Mouse (Mus musculus): Measurements from ENCODE around the gene Acpp.
A peak's percentile ranks its signal among the peaks of the same experiment; 100 is the strongest.

Acpp gene

DNA sequence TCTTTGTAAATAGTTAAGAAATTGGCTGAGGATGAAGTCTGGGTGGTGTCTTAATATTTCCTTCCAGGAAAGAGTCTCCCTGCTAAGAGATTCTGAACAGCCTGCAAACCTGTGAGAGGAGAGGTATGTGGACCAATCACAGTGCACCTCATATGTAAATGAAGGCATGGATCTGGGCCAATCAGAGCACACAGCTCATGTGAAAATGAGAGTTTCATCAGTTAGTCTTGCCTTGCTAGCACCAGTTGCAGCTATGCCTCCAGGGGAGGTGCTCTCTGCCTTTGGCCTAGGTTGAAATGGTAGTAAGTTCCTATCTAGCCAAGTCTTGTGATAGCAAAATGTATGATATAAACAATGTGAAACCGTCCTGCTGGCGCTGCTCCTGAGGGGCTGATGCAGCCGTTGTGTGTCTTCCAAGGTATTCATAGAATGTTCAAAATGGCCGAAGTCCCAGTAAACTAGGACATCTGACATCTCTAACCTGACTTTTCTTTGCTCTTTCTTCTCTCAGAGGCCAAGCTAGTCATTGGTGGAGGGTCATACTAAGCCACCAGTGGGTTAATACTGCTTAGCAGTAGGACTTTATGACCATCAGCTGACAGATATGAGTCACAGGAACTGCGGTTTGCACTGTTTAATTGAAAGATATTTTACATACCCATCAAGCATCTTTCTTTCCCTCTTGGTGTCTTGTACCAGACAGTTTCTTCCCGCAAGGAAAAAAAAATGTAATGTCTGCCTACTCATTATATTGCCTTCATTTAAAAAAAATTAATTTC, 32.0 kb downstream of the Acpp start:
- DNase-seq (ENCODE audit: low read depth, low spot score), result no peak

GRCm38 (mm10) chr9:104304800-104305199, 32.7 kb downstream of the Acpp start:
- no peak for DNase-seq (ENCODE audit: low read depth, low spot score)

- DNase-seq (ENCODE audit: low read depth, low spot score), result no peak
Observed at GRCm38 (mm10) chr9:104304376-104304775, 33.2 kb downstream of the Acpp start.

GRCm38 (mm10) chr9:104300569-104300968, 37.0 kb downstream of the Acpp start:
- DNase-seq (ENCODE audit: low read depth, low spot score), result no peak

DNA sequence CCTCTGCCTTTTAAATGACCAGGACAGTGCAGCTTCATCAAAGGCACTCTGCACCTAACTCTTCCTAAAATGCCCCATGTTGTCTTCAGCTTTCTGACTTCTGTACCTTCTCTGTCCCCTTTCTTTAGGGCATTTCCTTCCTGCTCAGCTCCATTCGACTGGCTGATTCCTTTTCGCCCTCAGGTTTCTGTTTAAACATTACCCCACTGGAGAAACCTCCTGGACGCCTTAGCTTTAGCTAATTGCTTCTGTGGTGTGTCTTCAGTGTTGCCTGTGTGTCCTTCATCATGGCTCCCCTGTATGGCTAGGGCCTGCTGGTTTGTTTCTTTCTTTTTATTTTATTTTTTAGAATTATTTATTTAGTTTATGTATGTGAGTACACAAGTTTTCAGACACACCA, 40.5 kb downstream of the Acpp start:
- no peak for DNase-seq (ENCODE audit: low read depth, low spot score)

DNA sequence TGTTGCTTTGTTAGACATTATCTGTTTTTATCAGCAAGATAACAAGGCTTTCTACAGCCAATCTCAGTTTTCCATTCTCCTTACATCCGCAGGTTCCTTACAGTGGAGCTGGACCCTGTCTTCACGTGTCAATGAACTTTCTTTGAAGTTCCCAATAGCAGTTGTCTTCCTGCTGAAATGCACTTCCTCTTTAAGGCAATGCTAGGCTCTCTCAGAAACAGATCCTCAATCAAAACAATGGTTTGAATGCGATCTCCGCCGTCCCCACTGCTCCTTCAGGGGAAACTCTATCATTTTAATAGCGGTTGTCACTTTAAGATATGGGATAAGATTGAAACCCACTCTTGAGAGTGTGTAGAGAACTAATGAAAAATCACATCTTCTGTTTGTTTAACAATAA, 52.6 kb downstream of the Acpp start:
- DNase-seq (ENCODE audit: low read depth, low spot score), result no peak

- DNase-seq (ENCODE audit: low read depth, low spot score), result no peak
Observed at GRCm38 (mm10) chr9:104282536-104282935, 55.0 kb downstream of the Acpp start.

- no peak for DNase-seq (ENCODE audit: low read depth, low spot score)
Observed at GRCm38 (mm10) chr9:104281737-104282136, 55.8 kb downstream of the Acpp start.

DNA sequence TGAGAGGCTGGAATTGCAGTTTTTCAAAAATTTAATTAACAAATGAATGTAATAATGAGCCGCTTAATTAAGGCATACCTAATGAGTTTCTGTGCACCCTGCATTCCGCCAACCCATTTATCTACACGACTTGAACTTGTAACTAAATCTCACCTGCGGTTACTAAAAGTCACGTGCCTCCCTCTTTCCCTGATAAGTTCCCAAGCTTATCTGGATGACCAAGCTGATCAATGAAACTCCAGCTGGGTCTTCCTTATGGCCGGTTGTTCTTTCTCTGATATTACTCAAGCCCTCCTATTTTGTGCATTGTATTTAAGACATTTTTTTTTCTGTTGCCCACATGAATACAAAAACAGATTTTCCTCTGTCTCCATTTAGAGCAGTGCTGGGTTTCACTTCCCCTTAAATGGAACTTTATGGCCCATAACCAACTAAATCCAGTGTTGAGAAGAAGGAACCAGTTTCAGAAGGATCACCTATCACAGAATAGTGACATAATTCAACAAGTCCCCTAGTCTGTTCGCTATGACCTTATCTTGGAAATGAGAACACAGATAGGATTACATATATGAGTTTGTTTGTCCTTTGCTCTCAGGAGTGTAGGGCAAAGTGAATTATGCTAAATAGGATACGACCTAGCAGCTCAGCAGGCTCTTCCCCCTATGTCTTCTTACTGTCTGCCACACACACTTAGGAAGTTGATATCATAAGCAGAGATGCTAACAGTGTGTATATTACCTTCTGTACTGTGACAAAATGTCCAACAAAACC, 56.6 kb downstream of the Acpp start:
- no peak for DNase-seq (ENCODE audit: low read depth, low spot score)

DNA sequence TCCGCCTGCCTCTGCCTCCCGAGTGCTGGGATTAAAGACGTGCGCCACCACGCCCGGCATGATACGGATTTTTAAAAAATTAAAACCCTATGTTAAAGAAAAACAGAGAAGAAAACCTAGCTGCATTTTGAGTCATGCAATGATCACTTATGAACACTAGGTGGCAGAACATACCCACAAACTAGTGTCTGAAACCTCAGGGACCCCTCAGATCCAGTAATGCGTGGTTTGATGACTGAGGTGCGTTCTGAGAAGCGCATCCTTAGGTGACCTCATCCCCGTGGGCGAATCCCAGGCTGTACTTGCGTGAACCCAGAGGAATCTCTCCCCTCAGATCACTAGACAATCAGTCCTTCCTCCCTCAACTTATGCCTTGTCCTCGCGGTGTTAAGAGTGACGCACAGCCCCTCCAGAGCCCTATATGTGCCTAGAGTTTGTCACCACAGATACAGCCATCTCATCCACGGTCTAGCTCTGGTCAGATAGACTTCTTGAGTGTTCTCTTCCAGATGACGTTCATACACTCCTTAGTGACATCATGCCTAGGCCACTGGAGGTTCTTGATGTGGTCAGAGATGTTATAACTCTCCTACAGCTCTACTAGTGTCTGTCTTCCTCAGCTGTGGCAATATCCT, 59.9 kb downstream of the Acpp start:
- DNase-seq (ENCODE audit: low read depth, low spot score), result peak; percentile 53

DNA sequence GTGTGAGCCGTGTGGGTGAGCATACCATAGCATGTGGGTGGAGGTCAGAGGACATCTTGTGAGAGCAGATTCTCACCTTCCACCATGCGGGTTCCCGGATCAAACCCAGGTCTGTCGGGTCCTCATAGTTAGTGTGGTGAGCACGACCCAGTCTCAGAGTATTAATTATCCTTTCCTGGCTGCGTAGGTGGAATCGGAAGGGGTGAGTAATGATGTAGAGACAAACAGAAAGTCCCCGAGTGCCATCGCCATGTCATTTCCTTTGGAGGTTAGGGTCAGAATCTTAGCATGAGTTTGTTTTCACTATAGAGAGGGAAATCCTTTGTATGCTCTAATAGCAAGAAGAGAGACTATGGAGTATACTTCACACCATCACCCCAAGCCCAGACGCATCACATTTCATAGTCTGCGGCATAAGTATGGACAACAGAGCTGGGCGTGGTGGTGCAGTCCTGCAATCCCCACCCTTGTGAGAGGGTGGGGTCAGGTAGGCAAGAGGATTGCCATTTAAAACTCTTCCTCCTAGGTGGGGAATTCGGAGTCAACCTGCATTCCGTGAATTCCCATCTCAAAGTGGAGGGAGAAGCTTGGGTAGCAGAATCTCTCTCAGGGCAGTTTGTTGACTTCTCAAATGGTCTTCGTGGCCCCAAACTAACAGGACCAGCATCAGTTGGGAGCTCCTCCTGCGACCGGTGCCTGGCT, 62.3 kb downstream of the Acpp start:
- DNase-seq (ENCODE audit: low read depth, low spot score), result peak; percentile 42

GRCm38 (mm10) chr9:104272057-104272456, 65.5 kb downstream of the Acpp start:
- no peak for DNase-seq (ENCODE audit: low read depth, low spot score)

GRCm38 (mm10) chr9:104271642-104272041, 65.9 kb downstream of the Acpp start:
- DNase-seq (ENCODE audit: low read depth, low spot score), result no peak

DNA sequence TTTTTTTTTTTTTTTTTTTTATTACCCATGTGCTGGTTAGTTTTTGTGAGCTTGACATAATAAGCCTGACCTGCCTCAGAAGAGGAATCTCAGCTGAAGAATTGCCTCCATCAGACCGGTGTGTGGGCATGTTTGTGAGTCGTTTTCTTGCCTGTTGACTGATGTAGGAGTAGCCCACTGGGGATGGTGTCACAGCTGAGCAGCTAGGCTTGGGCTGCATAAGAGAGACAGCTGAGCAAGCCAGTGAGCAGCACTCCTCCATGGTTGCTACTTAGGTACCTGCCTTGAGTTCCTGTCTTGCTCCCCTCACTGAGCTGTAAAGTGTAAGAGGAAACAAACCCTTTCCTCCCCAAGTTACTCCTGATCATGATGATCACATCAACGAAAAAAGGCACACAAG, 67.6 kb downstream of the Acpp start:
- DNase-seq (ENCODE audit: low read depth, low spot score), result no peak

DNA sequence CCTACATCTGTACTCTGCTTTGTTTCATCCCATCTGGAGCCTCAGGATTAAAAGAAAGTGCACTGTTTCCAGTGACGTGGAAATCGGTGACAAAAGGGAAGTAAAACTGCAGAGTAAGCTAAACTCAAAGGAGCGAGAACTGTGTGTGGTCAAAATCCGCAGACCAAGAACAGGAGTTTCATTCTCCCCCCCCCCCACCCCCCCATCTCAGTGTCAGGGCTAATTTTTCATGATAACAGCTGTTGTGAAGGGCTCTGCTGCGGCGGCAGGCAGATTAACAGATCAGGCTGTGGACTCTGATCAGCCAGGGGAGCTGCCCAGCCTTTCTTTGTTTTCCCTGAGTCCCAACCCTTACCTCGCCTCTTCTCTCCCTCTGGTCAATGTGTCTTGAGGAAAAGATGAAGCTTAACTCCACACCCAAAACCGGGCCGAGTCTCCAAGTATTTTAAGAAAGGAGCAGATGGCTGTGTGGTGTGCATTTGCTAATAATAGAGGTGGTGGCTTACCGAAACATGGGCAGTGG, 68.1 kb downstream of the Acpp start:
- peak; percentile 21 for DNase-seq (ENCODE audit: low read depth, low spot score)

DNA sequence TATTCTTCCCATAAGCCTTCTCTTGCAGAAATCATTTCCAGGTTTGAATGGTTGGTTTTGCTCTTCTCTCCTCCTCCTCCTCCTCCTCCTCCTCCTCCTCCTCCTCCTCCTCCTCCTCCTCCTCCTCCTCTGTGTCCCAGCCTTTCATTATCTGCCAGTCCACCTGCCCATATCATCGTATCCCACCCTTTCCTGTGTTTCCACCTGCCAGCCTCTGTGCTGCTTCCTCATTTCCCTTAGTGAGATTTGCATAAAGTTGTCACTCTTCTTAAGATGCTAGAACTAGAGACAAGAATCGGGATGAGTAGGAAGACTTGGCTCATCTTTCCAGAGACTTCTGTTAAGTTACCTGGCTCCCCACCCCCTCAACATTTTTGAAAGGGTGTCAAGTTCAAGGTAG, 73.0 kb downstream of the Acpp start:
- no peak for DNase-seq (ENCODE audit: low read depth, low spot score)

DNA sequence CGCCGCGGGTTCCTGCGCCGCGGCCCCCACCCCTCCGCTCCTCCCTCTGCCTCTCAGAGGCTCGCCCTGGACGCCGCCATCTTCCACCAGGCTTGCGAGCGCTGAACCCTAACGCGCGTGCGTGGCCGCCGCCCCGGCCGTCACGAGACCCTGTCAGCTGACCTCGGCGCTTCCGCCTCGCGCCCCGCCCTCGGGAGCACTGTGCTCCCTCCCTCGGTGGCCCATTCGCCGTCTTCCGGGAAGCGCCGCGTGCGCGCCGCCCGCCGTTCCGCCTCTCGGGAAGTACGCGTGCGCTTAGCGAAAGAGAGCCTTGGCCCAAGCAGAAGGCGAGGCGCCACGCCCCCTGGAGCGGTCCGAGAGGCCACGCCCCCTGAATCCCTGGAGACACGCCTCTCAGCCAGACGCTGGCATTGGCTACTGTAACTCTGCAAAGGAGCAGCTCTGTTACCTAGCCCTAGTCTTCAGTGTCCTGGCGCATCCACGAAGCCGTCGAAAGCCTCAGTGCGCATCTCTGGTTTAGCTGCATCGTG, 74.7 kb downstream of the Acpp start, which contains the start of gene Dnajc13:
Gene Dnajc13 (minus strand): TSS at position 108 of the 530 bp plus-strand sequence.
- peak; percentile 99 for DNase-seq (ENCODE audit: low read depth, low spot score)

DNA sequence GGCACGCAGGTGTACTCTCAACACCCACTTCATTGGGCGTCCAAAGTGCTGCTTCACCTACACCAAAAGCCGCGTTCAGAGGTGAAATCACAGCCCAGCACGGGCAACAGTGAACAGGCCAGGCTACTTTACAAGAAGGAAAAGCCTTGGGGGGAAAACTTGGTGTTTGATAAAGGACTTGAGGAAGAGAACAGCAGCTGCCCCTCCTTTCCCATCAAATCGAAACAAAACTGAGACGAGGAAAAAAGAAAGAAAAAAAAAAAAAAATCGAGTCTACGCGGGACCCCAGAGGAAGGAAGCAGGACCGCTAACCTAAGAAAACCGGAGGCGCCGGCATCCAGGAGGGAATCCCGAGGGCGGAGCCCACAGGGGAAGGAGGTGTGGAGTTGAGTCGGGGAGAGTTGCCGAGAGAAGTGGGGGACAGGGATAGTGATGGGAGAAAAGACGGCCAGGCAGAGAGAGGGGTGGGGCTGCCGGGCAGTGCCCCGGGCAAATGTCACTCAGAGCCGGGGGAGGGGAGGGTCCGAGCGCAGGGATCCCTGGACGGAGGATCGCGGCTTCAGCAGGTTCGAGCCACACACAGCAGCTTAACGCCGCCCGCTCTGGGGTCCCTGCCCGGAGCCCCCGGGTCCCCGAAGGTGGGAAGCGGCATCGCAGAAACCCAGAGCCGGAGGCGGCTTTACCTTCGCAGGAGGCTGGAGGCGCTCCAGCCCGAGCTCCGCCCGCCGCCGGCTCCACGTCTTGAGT, 75.4 kb downstream of the Acpp start:
- DNase-seq (ENCODE audit: low read depth, low spot score), result no peak

- DNase-seq (ENCODE audit: low read depth, low spot score), result no peak
Observed at GRCm38 (mm10) chr9:104260306-104260705, 77.2 kb downstream of the Acpp start.

GRCm38 (mm10) chr9:104256085-104256484, 81.5 kb downstream of the Acpp start:
- DNase-seq (ENCODE audit: low read depth, low spot score), result no peak

Data from CD4-positive helper T cell, adult 2 months (primary cell).